Mouse (Mus musculus) liver, embryonic 16.5 days (tissue): ENCODE measurements around the gene Cited4. TPM values are rescaled to one million over a fixed set of nuclear protein-coding genes. Genes with fewer than 3 reads are reported as not detected.

Experiments
- ATAC-seq: fragments of 200-750 bp; cut with Nextera tagmentation; 2 replicates; pipeline ENCODE4 v1.8.0; 2017; ENCODE audit warnings: low read depth, mild to moderate bottlenecking, moderate number of reproducible peaks, moderate library complexity
- H3K27ac ChIP-seq: fragments of 300-500 bp; sonication (generic); 2 replicates; pipeline ENCODE4 v1.5.1; 2014; ENCODE audit warnings: mild to moderate bottlenecking, low read length
- H3K27me3 ChIP-seq: fragments of 300-500 bp; sonication (generic); 2 replicates; pipeline ENCODE4 v1.6.1; 2014; ENCODE audit warnings: low read depth, low read length, mixed read lengths; ENCODE audit not compliant: control insufficient read depth, insufficient read depth
- H3K36me3 ChIP-seq: fragments of 300-500 bp; sonication (generic); 2 replicates; pipeline ENCODE4 v1.6.1; 2014; ENCODE audit warnings: mild to moderate bottlenecking; ENCODE audit not compliant: control insufficient read depth, insufficient read depth
- H3K4me1 ChIP-seq: fragments of 300-500 bp; sonication (generic); 2 replicates; pipeline ENCODE4 v1.6.1; 2014; ENCODE audit warnings: low read depth, low read length, mixed read lengths; ENCODE audit not compliant: control insufficient read depth
- H3K4me2 ChIP-seq: fragments of 300-500 bp; sonication (generic); 2 replicates; pipeline ENCODE4 v1.6.1; 2014; ENCODE audit warnings: low read depth, low read length, mixed read lengths
- H3K4me3 ChIP-seq: fragments of 300-500 bp; sonication (generic); 2 replicates; pipeline ENCODE4 v1.5.1; 2014; ENCODE audit warnings: low read depth, mild to moderate bottlenecking, low read length
- H3K9ac ChIP-seq: fragments of 300-500 bp; sonication (generic); 2 replicates; pipeline ENCODE4 v1.6.1; 2014; ENCODE audit warnings: low read depth, low read length
- H3K9me3 ChIP-seq: fragments of 300-500 bp; sonication (generic); replicated peaks from 2 replicates; pipeline ENCODE4 v1.6.1; 2016; ENCODE audit warnings: low read length; ENCODE audit not compliant: control insufficient read depth
- WGBS: fragments of 180-500 bp; shearing (Covaris S2); extraction: QIAGEN DNeasy Blood & Tissue Kit; methylation state at CpG from one replicate; pipeline ENCODE4 v1.1.7; 2014; ENCODE audit not compliant: insufficient replicate concordance; 5-methylcytosine and 5-hydroxymethylcytosine counted together
- polyA plus RNA-seq: library from polyadenylated mRNA; unstranded; fragments of >200 nt; fragmentation: Nextera tagmentation; extraction: Ambion mirVana; gene quantifications from 2 replicates; pipeline ENCODE4 v1.2.1, GENCODE M21; 2015

Cited4 gene
- polyA plus RNA-seq, 1 experiment from 2014 or later, result 44.1 TPM

- Histone ChIP-seq H3K4me1 (peaks cover 60% of the 10 kb centered on the region), H3K9me3 (no peaks in the 10 kb centered on the region), H3K27ac (peak overlapping the region; percentile 19; the same call in 1 of the 2 replicates), H3K4me2 (no peak overlapping the region), H3K9ac (no peak overlapping the region), H3K27me3 (no peaks in the 10 kb centered on the region), H3K36me3 (no peaks in the 10 kb centered on the region), H3K4me3 (no peak overlapping the region)
- 46% methylated on average over 5 of the region's 5 CpGs for WGBS
- ATAC-seq, result no peak
Observed at GRCm38 (mm10) chr4:120669585-120669984, 3.2 kb downstream of the Cited4 start.

GRCm38 (mm10) chr4:120671046-120671445, 4.7 kb downstream of the Cited4 start:
- H3K4me1 ChIP-seq, result peaks cover 55% of the 10 kb centered on the region
- no peak overlapping the region for H3K4me3 ChIP-seq
- H3K9me3 ChIP-seq, result no peaks in the 10 kb centered on the region
- no peak for ATAC-seq
- no peaks in the 10 kb centered on the region for H3K36me3 ChIP-seq
- no peaks in the 10 kb centered on the region for H3K27me3 ChIP-seq
- no peak overlapping the region for H3K4me2 ChIP-seq
- H3K27ac ChIP-seq, result peak overlapping the region; percentile 39; the same call in 1 of the 2 replicates
- no peak overlapping the region for H3K9ac ChIP-seq
- 50% methylated on average over 12 of the region's 12 CpGs for WGBS

- H3K9me3 ChIP-seq, result no peaks in the 10 kb centered on the region
- no peak for ATAC-seq
- H3K4me3 ChIP-seq, result no peak overlapping the region
- H3K9ac ChIP-seq, result no peak overlapping the region
- no peaks in the 10 kb centered on the region for H3K27me3 ChIP-seq
- H3K27ac ChIP-seq, result peak overlapping the region; percentile 92
- no peaks in the 10 kb centered on the region for H3K36me3 ChIP-seq
- WGBS, result 82% methylated on average over 3 of the region's 3 CpGs
- H3K4me2 ChIP-seq, result no peak overlapping the region
- peaks cover 54% of the 10 kb centered on the region for H3K4me1 ChIP-seq
Observed at GRCm38 (mm10) chr4:120673606-120674005, 7.2 kb downstream of the Cited4 start.

GRCm38 (mm10) chr4:120674775-120675451, 8.5 kb downstream of the Cited4 start:
- Histone ChIP-seq H3K9ac (peak overlapping the region; percentile 46), H3K4me1 (peaks cover 51% of the 10 kb centered on the region), H3K36me3 (no peaks in the 10 kb centered on the region), H3K4me3 (no peak overlapping the region), H3K27me3 (no peaks in the 10 kb centered on the region), H3K27ac (peak overlapping the region; percentile 92), H3K9me3 (no peaks in the 10 kb centered on the region), H3K4me2 (peak overlapping the region; percentile 51)
- WGBS, result 18% methylated on average over 8 of the region's 8 CpGs
- ATAC-seq, result peak; percentile 99

GRCm38 (mm10) chr4:120675640-120676039, 9.3 kb downstream of the Cited4 start:
- no peaks in the 10 kb centered on the region for H3K27me3 ChIP-seq
- 21% methylated on average over 2 of the region's 2 CpGs for WGBS
- H3K4me2 ChIP-seq, result peak overlapping the region; percentile 30
- peak; percentile 66 for ATAC-seq
- no peaks in the 10 kb centered on the region for H3K9me3 ChIP-seq
- H3K9ac ChIP-seq, result peak overlapping the region; percentile 30
- peaks cover 51% of the 10 kb centered on the region for H3K4me1 ChIP-seq
- H3K36me3 ChIP-seq, result no peaks in the 10 kb centered on the region
- H3K27ac ChIP-seq, result peak overlapping the region; percentile 88
- H3K4me3 ChIP-seq, result no peak overlapping the region

GRCm38 (mm10) chr4:120680953-120681352, 14.6 kb downstream of the Cited4 start:
- H3K4me2 ChIP-seq, result no peak overlapping the region
- ATAC-seq, result no peak
- 44% methylated on average over 7 of the region's 7 CpGs for WGBS
- no peak overlapping the region for H3K27ac ChIP-seq
- peaks cover 41% of the 10 kb centered on the region for H3K4me1 ChIP-seq
- H3K9ac ChIP-seq, result no peak overlapping the region
- no peaks in the 10 kb centered on the region for H3K9me3 ChIP-seq
- H3K36me3 ChIP-seq, result no peaks in the 10 kb centered on the region
- H3K4me3 ChIP-seq, result no peak overlapping the region
- H3K27me3 ChIP-seq, result no peaks in the 10 kb centered on the region

GRCm38 (mm10) chr4:120682168-120682567, 15.8 kb downstream of the Cited4 start:
- 23% methylated on average over 10 of the region's 10 CpGs for WGBS
- no peak overlapping the region for H3K9ac ChIP-seq
- no peak for ATAC-seq
- peak overlapping the region; percentile 46 for H3K4me2 ChIP-seq
- H3K4me1 ChIP-seq, result peaks cover 37% of the 10 kb centered on the region
- no peaks in the 10 kb centered on the region for H3K36me3 ChIP-seq
- no peaks in the 10 kb centered on the region for H3K27me3 ChIP-seq
- no peaks in the 10 kb centered on the region for H3K9me3 ChIP-seq
- H3K4me3 ChIP-seq, result no peak overlapping the region; the same call in 1 of the 2 replicates
- 0 out of 2 replicates have a peak overlapping the region, but pooled peaks have one; percentile 35 for H3K27ac ChIP-seq

GRCm38 (mm10) chr4:120683278-120683997, 17.1 kb downstream of the Cited4 start:
- no peaks in the 10 kb centered on the region for H3K9me3 ChIP-seq
- H3K27me3 ChIP-seq, result no peaks in the 10 kb centered on the region
- H3K4me1 ChIP-seq, result peaks cover 34% of the 10 kb centered on the region
- ATAC-seq, result peak; percentile 76
- peak overlapping the region; percentile 18; the same call in 1 of the 2 replicates for H3K4me3 ChIP-seq
- H3K36me3 ChIP-seq, result no peaks in the 10 kb centered on the region
- H3K9ac ChIP-seq, result no peak overlapping the region; the same call in 1 of the 2 replicates
- WGBS, result 29% methylated on average over 9 of the region's 9 CpGs
- H3K4me2 ChIP-seq, result peak overlapping the region; percentile 34
- peak overlapping the region; percentile 63; the same call in 1 of the 2 replicates for H3K27ac ChIP-seq

GRCm38 (mm10) chr4:120687282-120687681, 20.9 kb downstream of the Cited4 start:
- Histone ChIP-seq H3K27me3 (no peaks in the 10 kb centered on the region), H3K4me3 (no peak overlapping the region), H3K9me3 (no peaks in the 10 kb centered on the region), H3K27ac (no peak overlapping the region), H3K36me3 (no peaks in the 10 kb centered on the region), H3K9ac (no peak overlapping the region), H3K4me1 (peaks cover 17% of the 10 kb centered on the region), H3K4me2 (no peak overlapping the region)
- no peak for ATAC-seq
- 55% methylated on average over 6 of the region's 6 CpGs for WGBS
